Mouse (Mus musculus): ENCODE measurements at regions not wholly inside any gene's neighbourhood (a gene's known extent, or its start where the extent isn't known, plus 50 kb on each side); places are given as distances from the start of the nearest gene placed in this dataset.
A peak's percentile ranks its signal among the peaks of the same experiment; 100 is the strongest.
"Not testable (repeated sequence)": the region's sequence is repeated elsewhere in the genome, so short reads cannot be mapped to it uniquely, and the experiment has no call there.

DNA sequence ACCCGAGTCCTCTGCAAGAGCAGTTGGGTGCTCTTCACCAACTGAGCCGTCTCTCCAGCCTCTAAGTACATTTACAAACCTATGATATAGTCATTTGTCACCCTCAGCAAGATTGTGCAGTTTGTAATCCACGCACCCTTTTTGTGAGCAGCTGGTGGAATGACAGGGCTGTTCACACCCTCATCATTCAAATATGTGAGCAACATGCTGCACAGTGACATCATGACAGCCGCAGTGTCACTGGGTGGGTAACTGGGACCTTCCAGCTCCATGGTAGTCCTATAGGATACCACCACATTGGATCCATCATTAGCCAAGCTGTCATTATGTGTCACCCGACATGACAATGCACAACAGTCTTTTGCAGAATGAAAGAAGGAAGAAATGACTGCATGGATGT lies 155.0 kb upstream of the Sulf2 start:
- DNase-seq: no peak

- no peak for DNase-seq
Measured at GRCm38 (mm10) chr2:166309882-166310281, 154.4 kb upstream of the Sulf2 start.

DNA sequence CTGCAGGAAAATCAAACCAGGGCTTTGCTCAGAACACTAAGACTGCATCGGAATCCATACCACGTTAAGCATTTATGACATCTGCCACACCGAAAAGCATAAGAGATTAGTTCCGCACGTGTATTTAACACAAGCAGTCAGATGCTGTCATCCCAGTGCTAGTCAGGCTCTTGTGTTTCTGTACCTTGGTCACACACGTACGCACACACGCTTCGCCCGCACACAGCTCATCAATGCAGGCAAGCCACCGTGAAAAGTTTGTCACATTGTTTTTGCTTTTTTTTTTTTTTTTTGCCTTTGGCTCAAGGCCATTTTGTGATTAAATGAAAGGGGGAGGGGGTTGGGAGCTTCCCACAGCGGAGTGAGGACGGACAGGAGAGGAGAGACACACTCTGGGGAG lies 152.1 kb upstream of the Sulf2 start:
- DNase-seq: no peak

DNA sequence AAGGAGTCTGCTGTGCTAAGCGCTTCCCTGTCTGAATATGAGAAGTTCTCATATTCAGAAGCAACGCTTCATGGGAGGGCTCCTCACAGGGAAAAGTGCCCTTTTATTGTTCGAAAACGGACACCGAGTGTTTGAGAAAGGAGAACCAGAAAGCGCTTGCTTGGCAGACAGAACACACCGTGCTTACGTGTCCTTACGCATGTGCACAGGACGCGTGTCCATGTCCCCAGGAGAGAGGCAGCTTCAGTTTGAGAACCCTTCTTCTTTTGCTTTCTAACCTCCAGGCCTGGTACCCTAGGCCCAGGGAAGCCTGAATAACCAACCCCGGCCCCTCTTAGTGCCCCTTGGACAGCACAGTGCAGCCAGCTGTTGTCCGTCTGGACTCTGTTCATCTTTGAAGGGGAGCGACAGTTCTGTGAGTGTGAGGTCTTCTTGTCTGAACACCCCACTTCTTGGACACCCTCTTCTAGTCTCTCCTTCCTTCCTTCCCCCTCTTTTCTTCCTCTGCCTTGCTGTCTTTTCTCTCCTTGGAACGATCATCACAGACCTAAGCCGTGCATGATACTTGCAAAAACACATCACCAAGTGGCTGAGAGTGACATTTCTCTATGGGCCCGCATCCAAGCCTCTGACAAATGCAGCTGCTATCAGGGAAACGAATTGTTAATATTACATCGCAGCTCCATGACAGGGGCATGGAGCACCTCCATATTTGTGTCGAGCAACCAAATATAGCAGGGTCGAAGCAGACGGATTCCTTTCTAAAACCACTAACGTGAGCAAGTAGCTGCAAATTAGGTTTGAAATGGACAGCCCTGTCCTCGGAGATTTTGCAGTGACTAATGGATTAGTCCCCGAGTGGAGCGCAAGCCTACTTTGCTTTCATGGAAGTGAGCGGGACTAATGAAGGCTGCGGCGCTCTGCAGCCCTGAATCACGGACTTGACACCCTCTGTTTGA lies 149.9 kb upstream of the Sulf2 start:
- DNase-seq: no peak

DNA sequence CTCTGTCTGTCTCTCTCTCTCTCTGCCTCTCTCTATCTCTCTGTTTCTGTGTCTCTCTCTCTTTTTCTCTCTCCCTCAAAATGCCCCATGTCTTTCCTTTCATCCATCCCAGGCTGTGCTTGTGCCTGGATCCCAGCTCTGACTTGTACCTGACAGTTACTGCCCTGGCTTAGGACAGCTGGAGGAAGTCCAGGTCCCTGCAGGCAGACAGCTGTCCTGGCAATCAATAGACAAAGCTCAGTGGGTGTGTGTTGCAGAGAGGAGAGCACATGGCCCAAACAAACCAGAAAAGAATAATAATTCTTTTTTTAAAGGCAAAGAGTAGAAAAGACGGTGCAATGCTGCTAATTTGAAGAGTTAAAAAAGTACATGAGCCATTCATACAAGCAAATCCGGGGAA lies 148.4 kb upstream of the Sulf2 start:
- DNase-seq: no peak

- DNase-seq: peak; percentile 64
Measured at GRCm38 (mm10) chr2:166301161-166301560, 145.7 kb upstream of the Sulf2 start.

GRCm38 (mm10) chr2:166294672-166295071 lies 139.2 kb upstream of the Sulf2 start:
- no peak for DNase-seq

DNA sequence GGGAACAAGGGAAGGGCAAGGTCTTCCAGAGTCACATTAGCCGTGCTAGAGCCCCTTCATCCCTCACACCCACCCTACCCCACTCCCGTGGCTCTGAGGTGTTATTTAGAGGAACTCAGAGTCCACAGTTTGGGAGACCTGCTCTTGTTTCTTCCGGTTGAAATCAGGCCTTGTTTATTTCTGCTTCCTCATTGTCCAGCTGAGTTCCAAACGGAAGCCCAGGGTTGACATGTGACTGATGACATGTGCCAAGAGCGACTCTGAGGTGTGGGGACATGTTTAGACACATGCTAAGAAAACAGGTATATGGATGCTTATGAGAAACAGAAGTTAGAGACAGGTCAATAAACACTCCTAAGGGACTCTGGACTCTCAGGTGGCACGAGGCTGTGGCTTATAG lies 137.5 kb upstream of the Sulf2 start:
- no peak for DNase-seq

DNA sequence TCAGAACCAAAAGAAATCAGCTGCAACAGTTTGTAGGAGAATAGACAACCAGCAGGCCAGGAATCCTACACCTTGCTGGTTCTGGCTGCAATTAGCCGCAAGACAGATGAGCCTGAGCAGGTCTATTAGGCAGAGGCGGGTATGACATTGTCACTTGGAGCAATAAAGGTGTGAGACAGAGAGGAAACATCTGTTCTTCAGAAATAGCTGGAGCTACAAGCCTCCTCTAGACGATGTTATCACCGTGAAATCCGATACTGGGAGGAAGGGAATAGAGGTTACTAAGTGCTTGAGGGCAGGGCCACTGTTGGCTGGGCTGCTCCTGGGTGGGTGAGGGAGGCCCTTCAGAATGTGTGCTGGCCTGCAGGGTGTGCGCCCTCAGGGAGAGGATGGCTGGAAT lies 135.8 kb upstream of the Sulf2 start:
- DNase-seq: peak; percentile 6

DNA sequence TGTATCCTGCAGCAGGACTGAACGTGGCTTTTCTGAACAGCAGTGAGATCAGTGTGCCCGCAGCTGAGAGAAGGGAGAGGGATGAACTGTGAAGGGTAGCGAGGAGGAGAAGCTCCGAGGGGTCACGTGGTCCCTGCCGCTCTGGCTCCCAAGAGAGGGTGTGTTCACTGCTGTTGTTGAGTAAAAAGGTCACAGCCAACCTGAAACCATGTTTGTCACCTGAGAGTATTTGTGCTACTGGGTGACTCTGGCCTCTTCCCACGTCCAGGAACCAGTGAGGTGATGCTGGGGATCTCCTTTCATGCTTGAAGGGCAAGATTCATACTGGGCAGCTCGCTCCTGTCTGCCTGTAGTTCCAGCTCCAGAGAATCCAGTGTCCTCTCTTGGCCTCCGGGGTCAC lies 135.4 kb upstream of the Sulf2 start:
- no peak for DNase-seq

- DNase-seq: no peak
Measured at GRCm38 (mm10) chr2:166289198-166289597, 133.7 kb upstream of the Sulf2 start.

DNA sequence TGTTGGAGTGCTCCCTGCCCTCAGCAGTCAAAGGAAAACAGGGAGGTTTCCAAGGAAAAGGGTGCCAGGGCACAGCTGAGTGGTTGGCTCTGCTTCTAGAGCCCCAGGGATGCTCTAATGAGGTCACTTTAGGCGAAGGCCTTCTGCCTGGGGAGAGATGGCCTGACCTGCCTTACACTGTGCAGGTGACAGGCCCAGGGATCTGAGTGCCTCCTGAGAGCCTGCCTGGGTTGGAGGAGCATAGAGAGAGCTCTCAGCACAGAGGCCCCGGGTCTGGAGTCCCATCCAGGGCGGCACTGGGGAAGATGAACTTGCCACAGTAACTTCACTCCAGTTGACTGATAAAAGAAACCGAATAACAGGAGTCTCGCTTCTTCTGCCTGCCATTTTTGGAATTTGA lies 125.7 kb upstream of the Sulf2 start:
- DNase-seq: not testable (repeated sequence)

DNA sequence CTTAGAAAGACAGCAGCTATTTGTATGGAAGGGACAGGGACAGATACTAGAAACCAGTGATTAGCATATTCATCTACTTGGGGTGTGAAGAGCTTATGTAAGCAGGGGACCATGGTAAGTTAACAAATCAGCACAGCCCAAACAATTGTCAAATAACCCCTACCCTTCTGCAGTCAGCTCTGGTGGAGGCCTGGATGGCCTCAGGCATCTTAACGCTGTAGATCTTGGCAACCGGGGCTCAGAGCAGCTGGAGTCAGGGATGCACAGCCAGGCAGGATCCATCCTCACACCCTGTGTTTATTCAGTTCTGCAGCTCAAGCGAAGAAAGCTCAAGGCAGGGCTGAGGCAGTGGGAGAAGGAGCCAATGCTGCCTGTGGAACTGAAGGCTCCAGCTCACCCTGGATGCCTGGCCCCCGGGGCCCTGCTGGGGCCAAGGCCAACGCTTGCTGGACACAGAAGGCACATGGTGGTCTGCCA lies 125.2 kb upstream of the Sulf2 start:
- DNase-seq: no peak

- no peak for DNase-seq
Measured at GRCm38 (mm10) chr2:166279676-166280075, 124.2 kb upstream of the Sulf2 start.

DNA sequence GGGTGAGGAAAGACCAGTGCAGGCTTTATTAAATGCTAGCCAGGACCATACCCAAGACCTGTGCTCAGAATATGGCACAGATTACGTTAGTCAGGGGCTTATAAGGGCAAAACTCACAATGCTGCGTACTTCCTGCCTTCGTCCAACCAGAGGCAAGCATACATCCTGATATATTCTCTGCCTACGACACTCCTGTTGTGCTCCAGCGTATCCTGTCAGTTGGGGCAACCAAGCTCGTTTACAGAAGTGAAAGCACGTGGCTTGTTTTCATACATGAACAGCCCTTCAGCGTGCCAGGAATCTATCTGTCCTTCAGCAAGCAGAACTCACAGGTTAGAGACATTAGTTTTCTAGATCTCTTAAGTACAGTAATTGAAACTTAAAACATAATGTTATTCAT lies 119.9 kb upstream of the Sulf2 start:
- DNase-seq: no peak

GRCm38 (mm10) chr2:166274016-166274346 lies 118.5 kb upstream of the Sulf2 start:
- DNase-seq: no peak

DNA sequence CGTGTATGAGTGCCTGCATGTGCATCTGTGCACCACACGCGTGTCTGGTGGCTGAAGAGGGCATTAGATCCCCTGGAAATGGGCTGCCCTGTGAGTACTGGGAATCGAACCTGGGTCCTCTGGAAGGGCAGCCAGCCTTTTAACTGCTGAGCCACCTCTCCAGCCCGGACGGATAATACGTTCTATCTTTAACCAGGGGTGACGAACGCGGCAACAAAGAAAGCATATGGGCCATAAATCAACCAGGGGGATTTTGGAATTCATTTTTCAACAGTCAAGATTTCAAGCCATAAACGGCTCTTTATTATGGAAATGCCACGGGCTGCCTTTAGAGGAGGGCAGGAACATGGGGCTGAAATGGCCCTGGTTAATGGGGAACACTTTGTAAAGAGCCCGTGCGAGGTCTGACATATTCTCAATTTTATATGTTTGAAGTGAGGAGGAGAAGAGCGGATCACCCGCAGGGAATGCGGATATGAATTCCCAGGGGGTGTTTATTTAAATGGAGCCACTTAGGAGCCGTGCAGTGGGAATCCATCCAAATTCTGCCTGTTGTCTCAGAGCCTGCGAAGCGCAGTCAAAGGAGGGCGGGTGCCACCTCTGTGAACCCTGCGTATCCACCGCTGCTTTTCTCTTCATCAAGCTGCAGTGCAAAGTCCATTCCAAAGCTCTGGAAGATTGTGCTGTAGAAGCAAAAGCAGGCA lies 118.0 kb upstream of the Sulf2 start:
- peak; percentile 60 for DNase-seq

- DNase-seq: no peak
Measured at GRCm38 (mm10) chr2:166272841-166273240, 117.4 kb upstream of the Sulf2 start.

DNA sequence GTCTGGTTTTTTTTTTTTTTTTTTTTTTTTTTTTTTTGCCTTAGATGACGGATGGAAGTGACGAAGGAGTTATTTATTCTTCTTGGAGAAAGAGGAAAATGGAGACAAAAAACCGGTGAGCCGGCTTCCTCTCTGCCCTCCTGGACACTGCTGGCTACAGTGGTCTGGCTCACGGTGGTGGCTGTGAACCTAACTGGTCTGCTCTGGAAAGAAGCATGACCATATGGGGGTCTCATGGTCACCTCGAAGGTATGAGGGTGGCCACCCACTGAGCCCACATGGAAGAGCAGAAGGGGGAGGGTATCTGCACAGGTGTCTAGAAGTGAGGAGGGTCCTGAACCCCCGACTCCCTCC lies 116.7 kb upstream of the Sulf2 start:
- no peak for DNase-seq

- no peak for DNase-seq
Measured at GRCm38 (mm10) chr2:166271373-166272189, 116.1 kb upstream of the Sulf2 start.

GRCm38 (mm10) chr2:166270007-166270406 lies 114.5 kb upstream of the Sulf2 start:
- DNase-seq: no peak

DNA sequence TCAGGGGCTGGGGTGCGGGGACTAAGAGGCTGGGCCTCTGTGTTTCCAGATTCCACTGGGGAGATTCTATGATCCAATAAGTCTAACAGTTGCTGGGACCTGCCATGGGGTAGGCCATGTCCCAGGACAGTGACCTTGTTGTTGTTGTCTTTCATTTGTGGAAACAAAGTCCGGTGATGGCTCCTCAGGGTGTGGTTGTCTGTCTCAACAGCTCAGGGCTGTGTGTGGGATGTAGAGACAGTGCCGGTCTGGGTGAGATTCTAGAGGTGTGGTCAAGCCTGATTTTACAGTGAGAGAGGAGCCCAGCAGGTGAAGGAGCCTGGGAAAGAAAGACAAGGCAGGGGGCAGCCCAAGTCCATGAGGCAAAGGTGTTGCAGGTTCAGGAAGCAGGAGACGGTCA lies 111.5 kb upstream of the Sulf2 start:
- DNase-seq: no peak

DNA sequence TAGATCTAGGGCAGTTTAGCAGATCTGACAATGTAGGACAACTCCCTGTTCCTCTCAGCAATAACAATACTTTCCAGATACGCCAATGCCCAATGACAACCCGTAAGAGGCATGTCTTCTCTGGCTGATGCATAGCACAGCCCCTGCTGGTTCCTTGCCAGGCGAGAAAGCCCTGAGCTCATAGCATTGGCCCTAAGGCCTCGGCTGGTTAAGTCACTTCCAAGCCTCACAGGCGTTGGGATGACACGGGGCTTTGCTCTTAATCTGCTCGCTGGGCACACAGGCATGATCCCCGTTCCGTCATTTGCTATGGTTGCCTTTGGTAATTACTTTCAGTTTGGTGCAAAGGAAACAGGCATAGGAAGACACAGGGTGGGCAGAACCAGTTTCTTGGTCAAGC lies 111.0 kb upstream of the Sulf2 start:
- DNase-seq: no peak

- no peak for DNase-seq
Measured at GRCm38 (mm10) chr2:166264756-166265155, 109.3 kb upstream of the Sulf2 start.
